Mouse (Mus musculus): ENCODE results near the gene Vmn2r23. TPM values are rescaled to one million over a fixed set of nuclear protein-coding genes. Genes with fewer than 3 reads are reported as not detected.

Gene Vmn2r23
- not detected for polyA plus RNA-seq (2012; fragmentation: generic; extraction: Trizol)

GRCm38 (mm10) chr6:123702370-123702769 lies at the start of gene Vmn2r23:
Gene Vmn2r23, plus strand, starts transcription at chr6:123702670.

DNA sequence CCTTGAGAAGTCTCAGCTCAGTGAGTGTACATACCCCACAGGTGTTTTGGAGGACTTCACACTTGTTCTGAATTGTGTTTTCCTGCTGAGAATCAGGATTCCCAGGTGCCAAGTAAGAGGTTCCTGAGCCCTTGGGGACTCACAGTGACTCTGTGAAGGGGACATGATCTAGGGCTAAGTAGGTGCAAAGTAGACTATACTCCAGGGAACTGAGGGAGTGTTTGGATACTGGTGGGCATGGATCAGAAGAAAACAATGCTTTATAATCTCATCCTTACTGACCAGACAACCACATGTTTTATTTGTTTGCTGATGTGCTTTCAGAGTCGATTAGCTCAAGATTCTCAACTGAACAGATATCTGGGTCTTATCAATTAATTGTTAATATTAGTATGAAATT lies 76.1 kb downstream of the Vmn2r23 start, which contains the start of gene Vmn2r24:
Vmn2r24 (plus strand) TSS at position 301 of the 400 bp plus-strand sequence.

Other genes with a start within 250 kb of the Vmn2r23 start
- gene Vmn2r21, start 169.3 kb upstream of the Vmn2r23 start, polyA plus RNA-seq (2012; fragmentation: generic; extraction: Trizol), result not detected
- gene Vmn2r22, start 51.9 kb upstream of the Vmn2r23 start, polyA plus RNA-seq (2012; fragmentation: generic; extraction: Trizol), result not detected
- not detected for gene Vmn2r24, start 76.2 kb downstream of the Vmn2r23 start, polyA plus RNA-seq (2012; fragmentation: generic; extraction: Trizol)
- gene Vmn2r25, start 150.8 kb downstream of the Vmn2r23 start, polyA plus RNA-seq (2012; fragmentation: generic; extraction: Trizol), result not detected